Mouse (Mus musculus) hindbrain, embryonic 15.5 days (tissue): ENCODE data around the gene Hace1. TPM values are rescaled to one million over a fixed set of nuclear protein-coding genes. Genes with fewer than 3 reads are reported as not detected.
"Not testable (repeated sequence)": the region's sequence is repeated elsewhere in the genome, so short reads cannot be mapped to it uniquely, and the experiment has no call there.

Experiments
- ATAC-seq: fragments of 200-750 bp; cut with Nextera tagmentation; 2 replicates; pipeline ENCODE4 v1.8.0; 2017; ENCODE audit warnings: low read depth, moderate number of reproducible peaks, moderate TSS enrichment; ENCODE audit not compliant: low FRiP score
- H3K27ac ChIP-seq: fragments of 300-500 bp; sonication (generic); replicated peaks from 2 replicates; pipeline ENCODE4 v1.5.1; 2015; ENCODE audit warnings: mild to moderate bottlenecking, inconsistent platforms
- H3K27me3 ChIP-seq: fragments of 300-500 bp; sonication (generic); 2 replicates; pipeline ENCODE4 v1.6.1; 2015; ENCODE audit warnings: control low read depth, inconsistent platforms
- H3K36me3 ChIP-seq: fragments of 300-500 bp; sonication (generic); 2 replicates; pipeline ENCODE4 v1.6.1; 2015; ENCODE audit warnings: control low read depth, inconsistent platforms
- H3K4me1 ChIP-seq: fragments of 300-500 bp; sonication (generic); replicated peaks from 2 replicates; pipeline ENCODE4 v1.6.1; 2015; ENCODE audit warnings: control low read depth, inconsistent platforms
- H3K4me2 ChIP-seq: fragments of 300-500 bp; sonication (generic); 2 replicates; pipeline ENCODE4 v1.6.1; 2015; ENCODE audit warnings: moderate library complexity, mild to moderate bottlenecking, inconsistent platforms
- H3K4me3 ChIP-seq: fragments of 300-500 bp; sonication (generic); 2 replicates; pipeline ENCODE4 v1.5.1; 2015; ENCODE audit warnings: mild to moderate bottlenecking, inconsistent platforms
- H3K9ac ChIP-seq: fragments of 300-500 bp; sonication (generic); 2 replicates; pipeline ENCODE4 v1.6.1; 2015; ENCODE audit warnings: inconsistent platforms
- H3K9me3 ChIP-seq: fragments of 300-500 bp; sonication (generic); 2 replicates; pipeline ENCODE4 v1.6.1; 2016; ENCODE audit warnings: control low read depth, inconsistent platforms
- WGBS: fragments of 180-500 bp; shearing (Covaris S2); methylation state at CpG from one replicate; pipeline ENCODE4 v1.1.7; 2015; 5-methylcytosine and 5-hydroxymethylcytosine counted together
- polyA plus RNA-seq: library from polyadenylated mRNA; unstranded; fragments of >200 nt; fragmentation: Nextera tagmentation; extraction: Ambion mirVana; gene quantifications from 2 replicates; pipeline ENCODE4 v1.2.1, GENCODE M21; 2015

Hace1 gene
- 12.5 and 13.3 TPM in 2 replicates for polyA plus RNA-seq

DNA sequence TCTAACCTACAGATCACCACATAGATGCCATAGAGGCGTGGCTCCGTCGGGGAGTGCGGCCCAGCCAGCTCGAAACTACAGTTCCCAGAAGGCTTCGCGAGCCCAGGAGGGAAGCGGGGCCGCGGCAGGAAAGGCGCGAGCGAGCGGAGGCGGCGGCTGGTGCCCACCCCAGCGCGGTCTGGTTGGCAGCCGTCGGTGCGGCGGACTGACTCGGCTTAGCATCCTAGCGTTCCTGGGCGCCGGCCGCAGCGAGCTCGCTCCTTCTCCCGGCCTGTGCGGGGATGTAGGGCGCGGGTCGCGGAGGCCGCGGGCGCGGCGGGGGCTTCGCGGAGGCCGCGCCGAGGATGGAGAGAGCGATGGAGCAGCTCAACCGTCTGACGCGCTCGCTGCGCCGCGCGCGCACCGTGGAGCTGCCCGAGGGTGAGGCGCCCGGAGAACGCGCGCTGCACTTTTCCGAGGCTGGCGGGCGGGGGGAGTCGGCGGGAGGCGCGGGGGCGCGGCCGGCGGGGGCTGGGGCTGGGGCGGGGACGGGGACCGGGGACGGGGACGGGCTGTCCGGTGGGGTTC is at the start of gene Hace1:
Hace1 (plus strand) TSS at position 99 of the 567 bp plus-strand sequence.
- H3K9me3 ChIP-seq = no peaks in the 10 kb centered on the region
- under 1% methylated on average over 68 of the region's 79 CpGs for WGBS
- H3K9ac ChIP-seq = peak within 1 kb of the TSS; percentile 80

DNA sequence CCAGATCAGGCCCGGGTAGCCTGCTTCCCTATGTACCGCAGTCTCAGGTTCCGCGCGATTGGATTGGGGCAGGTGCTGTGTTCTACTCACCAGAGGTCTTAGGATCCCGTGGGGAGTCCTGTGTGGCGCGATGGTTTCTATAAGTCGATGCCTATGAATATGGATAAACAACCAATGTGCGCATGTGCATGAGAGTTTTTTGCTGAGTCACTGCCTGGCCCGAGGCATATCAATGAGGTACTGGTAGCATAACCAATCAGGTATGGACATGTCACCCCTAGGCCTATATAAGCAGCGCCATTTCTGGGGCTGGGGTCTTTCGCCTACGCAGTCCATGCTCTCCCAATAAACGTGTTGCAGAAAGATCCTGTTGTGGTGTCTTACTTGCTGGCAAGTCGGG is 40.3 kb upstream of the Hace1 start:
- H3K4me1 ChIP-seq, H3K27ac ChIP-seq, H3K4me3 ChIP-seq, H3K27me3 ChIP-seq, H3K36me3 ChIP-seq, H3K9ac ChIP-seq, H3K9me3 ChIP-seq, H3K4me2 ChIP-seq, ATAC-seq: not testable (repeated sequence)
- WGBS = 96% methylated on average over 16 of the region's 16 CpGs

More for the DNA sequence above, at the start of gene Hace1:
- peak within 1 kb of the TSS; percentile 69 for H3K4me2 ChIP-seq
- 0 out of 2 replicates have a peak, but pooled peaks cover 3% of the 10 kb centered on the region for H3K4me1 ChIP-seq
- peak within 1 kb of the TSS; percentile 98 for H3K27ac ChIP-seq
- no peaks in the 10 kb centered on the region for H3K36me3 ChIP-seq
- ATAC-seq = peak; percentile 97
- peak within 1 kb of the TSS; percentile 90 for H3K4me3 ChIP-seq
- H3K27me3 ChIP-seq = no peaks in the 10 kb centered on the region

DNA sequence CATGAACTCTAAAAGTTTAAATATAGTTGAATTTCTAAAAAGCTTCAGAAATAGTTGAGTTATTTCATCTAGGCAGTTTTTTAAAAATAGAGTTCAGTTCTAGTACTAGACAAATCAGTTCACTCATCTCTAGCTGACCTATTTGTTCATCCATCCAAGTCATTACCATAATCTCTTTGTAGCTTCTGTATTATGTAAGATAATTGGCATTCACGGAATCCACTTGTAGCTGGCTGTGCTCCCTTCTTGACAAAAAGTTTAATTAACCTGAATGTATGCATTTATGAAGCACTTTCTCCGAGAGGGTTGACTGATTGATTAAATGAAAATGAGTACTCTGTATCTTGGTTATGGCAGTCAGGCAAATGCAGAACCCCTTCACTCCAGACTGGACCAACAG is 34.9 kb upstream of the Hace1 start:
- WGBS = 48% methylated on average over 2 of the region's 2 CpGs
- H3K27ac ChIP-seq = no peak overlapping the region
- no peak for ATAC-seq
- H3K4me1 ChIP-seq = no peaks in the 10 kb centered on the region
- no peak overlapping the region for H3K4me2 ChIP-seq
- no peak overlapping the region for H3K9ac ChIP-seq
- no peaks in the 10 kb centered on the region for H3K36me3 ChIP-seq
- no peak overlapping the region for H3K4me3 ChIP-seq
- H3K27me3 ChIP-seq = no peaks in the 10 kb centered on the region
- H3K9me3 ChIP-seq = no peaks in the 10 kb centered on the region

DNA sequence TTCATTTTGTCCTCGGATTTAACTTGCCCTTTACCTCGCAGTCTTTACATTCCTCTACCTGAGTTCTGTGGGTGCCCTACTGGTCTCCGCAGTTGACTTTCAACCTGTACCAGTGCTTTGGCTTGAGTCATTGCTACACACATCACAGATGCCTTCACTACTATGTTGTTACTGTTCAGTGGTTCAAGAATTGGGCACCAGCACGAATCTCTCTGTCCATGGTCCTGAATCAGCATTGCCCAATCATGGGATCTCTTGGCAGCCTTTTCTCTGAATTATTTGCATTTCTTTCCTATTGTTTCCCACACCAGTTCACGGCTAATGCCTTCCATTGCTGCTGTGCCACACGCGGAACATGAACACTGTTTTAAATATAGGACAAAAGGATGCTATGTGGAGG is 30.8 kb upstream of the Hace1 start:
- Histone ChIP-seq H3K4me2 (no peak overlapping the region), H3K4me3 (no peak overlapping the region), H3K9me3 (peaks cover 12% of the 10 kb centered on the region; the same call in 1 of the 2 replicates), H3K36me3 (no peaks in the 10 kb centered on the region), H3K4me1 (no peaks in the 10 kb centered on the region), H3K27me3 (no peaks in the 10 kb centered on the region), H3K27ac (no peak overlapping the region), H3K9ac (no peak overlapping the region)
- ATAC-seq = no peak
- 43% methylated on average over 7 of the region's 7 CpGs for WGBS

DNA sequence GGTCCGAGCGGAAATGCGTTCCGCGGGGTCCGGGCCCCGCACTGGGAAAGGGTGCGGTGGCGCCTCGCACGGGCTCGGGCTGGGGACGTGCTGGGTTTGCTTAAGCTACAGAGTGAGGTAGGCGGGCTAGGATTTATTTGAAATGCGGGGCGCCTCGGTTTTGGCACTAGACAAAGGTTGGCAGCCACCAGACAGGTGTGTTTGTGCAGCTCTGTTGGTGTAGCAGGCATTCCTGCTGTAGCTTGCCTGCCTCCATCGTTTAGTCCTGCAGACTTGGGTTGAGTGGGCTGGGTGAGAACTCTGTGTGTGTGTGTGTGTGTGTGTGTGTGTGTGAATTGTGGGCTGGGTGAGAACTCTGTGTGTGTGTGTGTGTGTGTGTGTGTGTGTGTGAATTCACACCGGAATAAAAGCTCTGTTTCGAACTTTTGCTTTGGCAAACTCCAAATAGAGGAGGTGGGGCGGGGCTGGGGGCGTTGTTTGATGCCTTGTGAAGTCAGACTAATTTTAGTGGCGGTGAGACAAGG is 731 bp downstream of the Hace1 start:
- H3K4me2 ChIP-seq = peak overlapping the region; percentile 69
- ATAC-seq = peak; percentile 86
- no peaks in the 10 kb centered on the region for H3K36me3 ChIP-seq
- H3K4me1 ChIP-seq = 0 out of 2 replicates have a peak, but pooled peaks cover 3% of the 10 kb centered on the region
- no peaks in the 10 kb centered on the region for H3K27me3 ChIP-seq
- under 1% methylated on average over 23 of the region's 23 CpGs for WGBS
- peak overlapping the region; percentile 90 for H3K4me3 ChIP-seq
- peak overlapping the region; percentile 80 for H3K9ac ChIP-seq
- H3K27ac ChIP-seq = peak overlapping the region; percentile 98
- H3K9me3 ChIP-seq = no peaks in the 10 kb centered on the region

DNA sequence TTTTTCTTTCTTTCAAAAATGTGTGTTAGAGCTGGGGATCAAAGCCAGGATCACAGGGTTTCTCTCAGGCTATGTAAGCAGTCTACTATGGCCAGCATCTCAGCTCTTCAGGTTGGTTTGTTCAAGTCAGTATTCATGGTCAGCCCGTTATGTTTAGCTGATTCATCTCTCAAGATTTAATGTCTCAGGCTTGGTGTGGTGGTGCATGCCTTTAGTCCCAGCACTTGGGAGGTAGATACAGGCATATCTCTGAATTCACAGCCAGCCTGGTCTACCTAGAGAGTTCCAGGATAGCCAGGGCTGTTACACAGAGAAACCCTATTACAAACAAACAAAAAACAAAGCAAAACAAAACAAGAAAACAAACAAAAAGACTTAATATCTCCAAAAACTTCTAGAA is 5.7 kb downstream of the Hace1 start:
- H3K9ac ChIP-seq = no peak overlapping the region
- no peak overlapping the region for H3K4me3 ChIP-seq
- H3K27me3 ChIP-seq = no peaks in the 10 kb centered on the region
- 0 out of 2 replicates have a peak, but pooled peaks cover 3% of the 10 kb centered on the region for H3K4me1 ChIP-seq
- H3K36me3 ChIP-seq = no peaks in the 10 kb centered on the region
- no peak overlapping the region for H3K4me2 ChIP-seq
- no peaks in the 10 kb centered on the region for H3K9me3 ChIP-seq
- no peak overlapping the region for H3K27ac ChIP-seq
- WGBS = 93% methylated on average over 1 of the region's 1 CpGs
- ATAC-seq = no peak

DNA sequence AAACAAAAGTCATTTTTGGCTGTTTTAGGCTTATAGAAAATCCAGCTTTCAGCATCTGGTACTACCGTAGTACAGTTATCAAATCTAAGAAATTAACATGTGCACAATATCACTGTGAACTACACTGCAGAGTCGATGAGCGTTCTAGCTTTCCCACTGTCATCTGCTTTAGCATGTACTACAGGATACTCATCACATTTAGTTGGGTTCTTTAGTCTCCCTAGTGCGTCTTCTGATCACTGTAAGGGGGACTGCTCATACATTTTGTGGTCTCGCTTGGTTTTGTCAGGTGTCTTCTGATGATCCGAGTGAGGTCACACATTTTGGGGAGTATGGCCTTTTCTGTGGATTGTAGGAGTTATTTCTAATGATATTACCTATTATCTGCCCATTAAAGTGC is 6.2 kb downstream of the Hace1 start:
- Histone ChIP-seq H3K9ac (no peak overlapping the region), H3K4me3 (no peak overlapping the region), H3K4me1 (no peaks in the 10 kb centered on the region), H3K27me3 (no peaks in the 10 kb centered on the region), H3K9me3 (no peaks in the 10 kb centered on the region), H3K36me3 (no peaks in the 10 kb centered on the region), H3K27ac (no peak overlapping the region), H3K4me2 (no peak overlapping the region)
- WGBS = 95% methylated on average over 6 of the region's 6 CpGs
- ATAC-seq = no peak

DNA sequence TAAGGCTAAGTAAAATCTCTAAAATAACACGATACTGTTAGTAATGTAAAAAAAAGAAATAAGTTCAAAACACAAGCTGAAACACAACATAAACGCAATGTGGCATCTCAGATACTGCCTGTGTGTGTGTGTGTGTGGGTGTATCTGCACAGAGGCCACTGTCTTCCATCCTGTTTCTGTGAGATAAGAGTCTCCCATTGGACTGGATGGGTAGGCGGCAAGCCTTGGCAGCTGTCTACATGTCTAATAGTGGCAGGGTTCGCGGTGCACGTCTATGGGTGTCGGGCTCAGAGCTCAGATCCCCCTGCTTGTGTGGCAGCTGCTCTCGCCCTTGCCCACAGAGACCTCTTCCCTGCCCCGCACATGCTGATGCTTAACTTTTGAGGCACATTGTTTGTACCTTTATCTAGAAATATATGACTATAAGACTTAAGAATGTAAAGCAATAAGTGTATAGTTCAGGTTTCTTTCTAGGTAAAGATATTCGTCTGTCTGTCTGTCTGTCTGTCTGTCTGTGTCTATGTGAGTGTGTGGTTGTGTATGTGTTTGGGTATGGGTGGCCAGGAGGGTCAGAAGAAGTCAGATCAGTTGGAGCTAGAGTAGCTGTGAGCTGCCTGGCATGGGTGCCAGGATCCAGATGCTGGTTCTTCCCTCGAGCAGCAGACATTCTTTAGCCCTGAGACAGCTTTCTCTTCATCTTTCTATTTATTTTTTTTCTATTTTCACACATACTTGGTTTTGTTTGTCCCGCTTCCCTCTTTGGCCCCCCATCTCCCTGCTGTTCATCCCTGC is 6.9 kb downstream of the Hace1 start:
- Histone ChIP-seq H3K4me1 (no peaks in the 10 kb centered on the region), H3K27me3 (no peaks in the 10 kb centered on the region), H3K4me3 (no peak overlapping the region), H3K4me2 (no peak overlapping the region), H3K9ac (no peak overlapping the region), H3K27ac (no peak overlapping the region), H3K9me3 (no peaks in the 10 kb centered on the region), H3K36me3 (no peaks in the 10 kb centered on the region)
- WGBS = 91% methylated on average over 12 of the region's 12 CpGs
- no peak for ATAC-seq

DNA sequence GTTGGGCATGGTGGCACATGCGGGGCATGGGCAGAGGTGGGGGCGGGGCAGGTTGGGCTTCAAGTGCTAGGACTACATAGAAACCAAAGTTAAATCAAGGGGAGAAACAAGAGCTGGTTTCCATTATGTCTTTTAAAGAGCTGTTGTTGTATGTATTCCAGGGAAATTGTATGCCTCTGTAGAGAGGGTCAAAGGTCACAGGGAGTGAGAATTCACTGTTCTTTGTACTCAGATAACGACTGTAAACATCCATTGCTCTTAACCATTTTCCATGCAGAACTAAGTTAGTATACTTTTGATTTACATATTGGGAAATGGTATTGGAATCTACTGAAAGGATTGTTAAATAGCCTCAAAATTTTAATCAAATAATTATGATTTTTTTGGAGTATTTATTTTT is 28.2 kb downstream of the Hace1 start:
- Histone ChIP-seq H3K9ac (no peak overlapping the region), H3K4me3 (no peak overlapping the region), H3K27ac (no peak overlapping the region), H3K4me1 (no peaks in the 10 kb centered on the region), H3K27me3 (no peaks in the 10 kb centered on the region), H3K4me2 (no peak overlapping the region), H3K36me3 (peaks cover 10% of the 10 kb centered on the region), H3K9me3 (no peaks in the 10 kb centered on the region)
- 67% methylated on average over 3 of the region's 3 CpGs for WGBS
- ATAC-seq = no peak

DNA sequence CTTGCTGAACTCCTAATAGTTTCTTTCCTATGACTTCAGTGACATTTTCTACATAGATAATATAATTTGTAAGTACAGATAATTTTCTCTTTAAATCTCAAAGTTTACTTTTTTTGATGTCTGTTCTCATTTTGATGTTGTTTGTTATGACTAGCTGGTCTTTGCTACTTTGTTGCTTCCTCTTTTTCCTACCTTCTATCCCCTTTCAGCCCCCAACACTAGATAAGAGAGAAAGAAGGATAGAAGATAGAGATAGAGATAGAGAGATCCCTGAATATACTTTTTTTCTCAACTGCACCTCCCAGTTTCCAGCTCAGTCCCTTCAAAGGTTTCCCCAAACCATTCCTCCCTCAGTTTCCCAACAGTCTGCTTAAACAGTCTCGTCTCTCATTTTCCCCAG is 33.1 kb downstream of the Hace1 start:
- H3K36me3 ChIP-seq = peaks cover 10% of the 10 kb centered on the region
- ATAC-seq = no peak
- H3K4me1 ChIP-seq = no peaks in the 10 kb centered on the region
- H3K27me3 ChIP-seq = no peaks in the 10 kb centered on the region
- WGBS = 86% methylated on average over 1 of the region's 1 CpGs
- H3K9me3 ChIP-seq = no peaks in the 10 kb centered on the region
- no peak overlapping the region for H3K4me2 ChIP-seq
- no peak overlapping the region for H3K27ac ChIP-seq
- H3K9ac ChIP-seq = no peak overlapping the region
- H3K4me3 ChIP-seq = no peak overlapping the region

DNA sequence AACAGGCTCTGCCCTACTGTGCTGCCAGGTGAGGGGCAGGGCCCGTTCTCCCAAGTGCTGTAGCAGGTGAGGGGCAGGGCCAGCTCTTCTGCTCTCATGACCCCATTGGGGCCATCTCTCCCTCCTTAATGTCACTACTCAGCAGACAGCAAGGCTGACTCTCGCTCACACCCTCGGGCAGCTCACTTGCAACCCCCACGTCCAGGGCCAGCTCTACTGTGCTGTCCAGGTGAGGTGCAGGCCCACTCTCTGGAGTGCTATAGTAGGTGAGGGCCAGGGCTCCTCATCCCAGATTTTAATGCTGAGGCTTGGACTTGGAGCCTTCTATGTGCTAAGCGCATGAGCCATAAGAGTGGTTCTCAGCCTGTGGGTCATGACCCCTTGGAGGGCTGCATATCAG is 38.4 kb downstream of the Hace1 start:
- H3K27ac ChIP-seq = no peak overlapping the region
- no peaks in the 10 kb centered on the region for H3K4me1 ChIP-seq
- no peaks in the 10 kb centered on the region for H3K36me3 ChIP-seq
- H3K4me2 ChIP-seq = no peak overlapping the region
- H3K4me3 ChIP-seq = no peak overlapping the region
- WGBS = 96% methylated on average over 5 of the region's 5 CpGs
- H3K9me3 ChIP-seq = no peaks in the 10 kb centered on the region
- no peak for ATAC-seq
- no peaks in the 10 kb centered on the region for H3K27me3 ChIP-seq
- no peak overlapping the region for H3K9ac ChIP-seq

DNA sequence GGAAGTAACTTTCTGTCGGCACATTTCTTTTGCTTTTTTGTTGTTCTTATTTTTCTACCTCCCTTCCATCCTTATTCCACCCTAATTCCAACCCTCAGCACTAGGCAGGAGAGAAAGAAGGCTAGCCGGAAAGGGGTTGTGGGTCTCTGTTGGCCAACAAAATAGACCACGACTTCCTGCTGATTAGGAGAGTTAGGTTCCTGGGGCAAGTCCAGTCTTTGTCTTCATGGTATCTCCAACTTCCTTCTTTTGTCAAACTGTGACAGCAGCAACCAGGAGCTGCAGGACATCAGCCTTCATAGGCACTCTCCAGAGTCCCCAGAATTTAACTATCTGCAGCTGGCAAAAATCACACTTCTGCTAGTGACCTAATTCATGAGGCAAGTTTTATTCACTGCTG is 41.4 kb downstream of the Hace1 start:
- Histone ChIP-seq H3K27me3 (no peaks in the 10 kb centered on the region), H3K4me1 (no peaks in the 10 kb centered on the region), H3K4me2 (no peak overlapping the region), H3K9ac (no peak overlapping the region), H3K9me3 (no peaks in the 10 kb centered on the region), H3K27ac (no peak overlapping the region), H3K36me3 (no peaks in the 10 kb centered on the region), H3K4me3 (no peak overlapping the region)
- no peak for ATAC-seq
- 78% methylated on average over 3 of the region's 3 CpGs for WGBS
